Mouse (Mus musculus): ENCODE measurements around the gene Sgip1.

The Sgip1 gene

DNA sequence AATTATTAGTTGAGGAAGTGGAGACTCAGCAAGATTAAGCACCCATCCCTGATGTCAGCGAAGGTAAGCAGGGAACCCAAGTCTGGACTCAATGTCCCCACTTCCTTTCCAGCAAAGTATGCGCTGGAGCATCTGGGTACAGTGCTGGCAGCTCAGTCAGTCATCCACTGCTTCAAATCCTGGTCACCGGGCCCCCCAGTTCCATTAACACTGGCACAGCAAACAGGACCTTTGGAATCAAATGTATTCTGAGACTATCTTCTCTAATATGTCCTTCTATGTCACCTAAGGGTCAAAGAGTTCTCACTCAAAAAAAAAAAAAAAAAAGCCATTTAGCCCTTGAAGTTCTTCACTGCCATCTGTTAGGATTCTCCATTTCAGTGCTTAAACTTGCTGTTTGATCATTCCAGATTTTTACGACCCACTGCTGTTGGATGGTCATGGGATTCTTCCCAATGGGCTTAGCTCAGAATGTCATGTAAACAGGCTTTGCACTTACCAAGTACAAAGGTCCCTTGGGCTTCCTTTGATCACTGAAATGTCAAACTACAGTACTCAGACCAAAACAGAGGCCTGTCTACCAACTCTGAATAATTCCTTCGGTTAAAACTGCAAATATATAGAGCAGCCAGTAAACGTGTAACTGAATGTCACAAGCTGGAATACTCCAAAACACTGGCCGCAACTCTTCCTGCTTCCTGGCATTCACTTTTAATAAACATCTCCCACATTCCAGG, 99.1 kb downstream of the Sgip1 start:
- no peak for DNase-seq (ENCODE audit: low read depth in 2 of 2, low spot score in 2 of 2)

DNA sequence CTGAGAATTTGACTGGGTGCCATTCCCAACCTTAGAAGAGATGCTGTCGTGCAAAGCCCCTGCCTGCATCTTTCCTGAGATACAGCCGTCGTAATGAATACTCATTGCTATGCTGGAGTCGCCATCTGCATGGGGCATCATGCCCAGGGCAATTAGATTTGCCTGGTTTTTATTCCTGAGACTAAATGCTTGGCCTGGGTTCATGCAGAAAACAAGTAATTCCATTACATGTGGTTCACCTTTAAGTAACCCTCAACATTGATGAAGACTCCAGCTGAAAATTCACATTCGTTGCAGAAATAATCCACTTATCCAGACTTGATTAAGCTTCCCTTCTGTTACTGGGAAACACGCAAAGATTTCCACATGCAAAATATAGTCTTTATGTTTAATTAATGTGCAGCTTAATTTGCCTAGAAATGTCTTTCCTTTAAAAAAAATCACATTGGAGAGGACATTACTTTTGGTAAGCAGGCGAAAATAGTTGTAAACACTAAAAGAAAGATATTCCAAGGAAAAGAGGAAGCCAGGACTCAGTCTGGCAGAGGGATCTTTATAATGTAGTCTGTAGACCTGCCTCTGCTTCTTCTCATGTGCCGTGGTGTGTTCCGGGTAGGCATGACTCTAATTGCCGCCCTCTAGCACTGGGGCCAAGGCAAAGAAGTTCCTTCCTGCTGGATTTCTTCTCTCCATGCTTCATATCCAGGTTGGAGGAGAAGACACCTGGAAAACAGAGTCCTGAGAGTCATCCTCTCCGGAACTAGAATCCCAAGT, 100.0 kb downstream of the Sgip1 start:
- DNase-seq (ENCODE audit: low read depth in 2 of 2, low spot score in 2 of 2): no peak

DNA sequence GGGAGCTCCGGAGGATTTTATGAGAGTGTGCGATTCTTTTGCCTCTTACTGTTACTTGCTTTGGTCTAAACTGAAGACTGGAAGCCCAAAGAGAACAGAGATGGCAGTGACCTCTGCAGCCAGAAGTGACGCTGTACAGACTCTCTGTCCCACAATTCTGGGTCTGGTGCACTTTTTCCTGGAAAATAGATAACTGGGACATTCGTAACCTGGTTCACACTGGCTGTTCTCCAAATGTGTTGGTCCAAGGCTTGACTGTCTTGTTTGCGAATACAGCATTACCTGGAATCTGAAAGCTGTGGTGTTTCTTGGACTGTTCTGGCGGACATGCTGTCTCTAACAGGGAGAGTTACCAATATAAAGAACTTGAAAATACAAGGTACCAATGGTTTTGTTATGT, 109.4 kb downstream of the Sgip1 start:
- no peak for DNase-seq (ENCODE audit: low read depth in 2 of 2, low spot score in 2 of 2)

DNA sequence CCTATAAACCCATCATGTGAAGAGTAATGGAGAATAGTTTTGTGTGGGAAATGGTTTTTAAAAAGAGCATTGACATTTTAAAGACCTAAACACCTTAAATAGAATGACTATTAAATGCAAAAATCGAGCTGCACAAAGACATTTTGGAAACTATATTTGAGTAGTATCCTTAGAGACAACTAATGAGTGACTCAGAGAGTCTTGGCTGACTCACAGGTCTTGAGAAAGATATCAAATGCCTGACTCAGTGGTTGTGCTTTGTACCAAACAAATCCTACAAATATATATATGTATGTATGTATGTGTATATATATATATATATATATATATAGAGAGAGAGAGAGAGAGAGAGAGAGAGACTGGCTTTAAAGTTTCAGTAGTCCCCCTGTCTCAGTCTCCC, 110.1 kb downstream of the Sgip1 start:
- DNase-seq (ENCODE audit: low read depth in 2 of 2, low spot score in 2 of 2): no peak

DNA sequence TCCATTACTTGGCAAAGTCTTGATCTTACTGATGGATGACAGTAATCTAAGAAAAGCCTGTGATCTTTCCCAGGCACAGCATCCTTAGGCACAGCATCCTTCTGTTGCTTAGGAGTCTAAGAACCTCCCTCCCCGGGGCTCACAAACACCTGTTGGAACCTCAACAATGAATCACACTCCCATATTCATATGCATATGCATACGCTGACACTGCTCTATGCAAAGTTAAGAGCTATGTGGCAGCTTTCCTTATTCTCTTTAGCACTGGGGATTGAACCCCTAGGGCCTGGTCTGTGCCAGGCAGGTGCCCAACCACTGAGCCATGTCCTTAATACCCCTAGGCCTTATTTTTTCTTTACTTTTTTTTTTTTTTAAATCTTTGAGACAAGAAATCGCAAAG, 111.2 kb downstream of the Sgip1 start:
- DNase-seq (ENCODE audit: low read depth in 2 of 2, low spot score in 2 of 2): no peak

DNA sequence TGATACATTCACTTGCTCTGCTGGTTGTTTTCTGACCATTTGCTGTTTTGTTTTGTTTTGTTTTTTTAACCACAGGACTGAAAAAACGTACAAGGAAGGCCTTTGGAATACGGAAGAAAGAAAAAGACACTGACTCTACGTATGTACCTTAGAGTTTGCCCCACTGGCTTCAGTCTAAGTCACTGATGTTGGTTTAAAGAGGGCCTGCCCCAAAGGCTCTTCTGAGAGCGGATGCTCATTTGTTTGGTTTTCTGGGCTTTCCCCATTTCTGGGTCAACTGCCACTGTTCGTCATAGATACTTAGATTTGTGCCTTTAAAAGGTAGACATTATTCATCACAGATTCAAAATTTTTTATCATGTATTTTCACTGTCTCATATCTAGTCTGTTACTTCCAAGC, 111.7 kb downstream of the Sgip1 start:
- DNase-seq (ENCODE audit: low read depth in 2 of 2, low spot score in 2 of 2): no peak

DNA sequence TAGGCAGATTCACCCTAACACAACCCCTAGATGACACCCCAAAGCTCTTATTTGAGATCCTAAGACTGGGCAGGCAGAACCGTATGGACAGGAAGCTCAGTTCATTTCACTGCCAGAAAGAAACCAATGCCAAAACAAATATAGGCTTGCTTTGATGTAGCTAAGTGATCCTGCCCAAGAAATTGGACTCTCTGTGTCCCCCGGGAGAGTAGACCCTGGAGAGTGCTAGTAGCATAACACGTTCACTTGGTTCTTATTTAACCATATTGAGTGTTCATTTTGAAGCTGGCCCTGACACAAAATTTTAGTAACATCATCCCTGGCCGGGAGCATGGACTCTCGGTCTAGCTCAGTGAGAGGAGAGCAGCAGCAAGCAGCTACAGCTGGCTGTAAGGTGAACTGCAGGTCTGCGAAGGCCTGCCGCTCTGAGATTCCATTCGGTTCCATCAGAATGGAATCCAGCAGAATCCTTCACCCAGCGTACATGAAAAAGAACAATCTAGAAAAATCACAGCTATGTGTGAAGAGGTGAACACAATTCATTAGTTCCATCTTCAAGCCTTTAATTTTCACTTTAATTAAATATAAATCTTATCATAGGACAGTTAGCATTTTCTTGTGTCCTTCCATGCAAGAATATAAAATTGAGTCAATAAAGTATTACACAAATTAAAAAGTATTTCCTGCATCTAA, 112.4 kb downstream of the Sgip1 start:
- no peak for DNase-seq (ENCODE audit: low read depth in 2 of 2, low spot score in 2 of 2)

DNA sequence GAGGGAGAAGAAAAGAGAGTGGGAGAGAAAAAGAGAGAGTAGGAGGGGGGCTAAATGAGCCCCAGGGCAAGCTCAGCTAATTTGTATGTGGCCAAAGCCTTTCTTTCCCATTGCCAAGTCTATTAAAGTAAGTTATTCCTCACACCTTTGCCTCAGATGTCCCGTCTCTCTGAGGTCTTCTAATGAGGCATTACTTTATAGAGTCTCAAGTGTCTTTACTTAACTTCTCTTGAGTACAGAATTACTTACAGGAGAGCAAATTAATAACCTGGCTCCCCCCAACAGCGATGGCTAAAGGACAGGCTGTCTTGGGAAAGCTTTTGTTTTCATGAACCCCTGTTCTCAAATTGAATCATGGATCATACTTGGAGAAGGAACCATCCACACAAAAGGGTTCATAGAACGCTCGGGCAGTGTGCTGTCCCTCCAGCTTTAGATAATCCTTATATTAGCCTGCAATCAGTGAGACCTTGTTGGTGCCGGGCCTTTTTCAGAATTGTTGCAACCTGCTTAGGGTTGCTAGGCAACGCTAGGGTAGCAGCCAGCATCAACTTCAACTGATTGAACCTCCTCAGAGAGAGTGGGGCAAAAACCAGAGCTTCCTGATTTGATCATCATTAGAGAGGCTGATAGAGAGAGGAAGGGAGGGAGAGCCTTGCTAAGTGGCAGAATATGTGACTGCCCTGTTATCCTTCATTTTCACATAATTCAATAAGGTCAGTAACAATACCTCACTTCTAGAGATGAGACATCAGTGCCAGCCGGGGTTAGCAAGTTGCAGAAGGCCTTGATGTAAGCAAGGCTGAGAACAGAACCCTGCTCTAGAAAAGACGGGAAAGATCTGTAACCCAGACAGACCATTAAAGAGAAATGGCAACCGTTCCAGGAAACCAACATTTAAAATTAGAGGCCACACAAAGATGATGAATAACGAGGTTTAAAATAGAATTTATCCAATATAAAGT, 114.1 kb downstream of the Sgip1 start:
- DNase-seq (ENCODE audit: low read depth in 2 of 2, low spot score in 2 of 2): no peak

DNA sequence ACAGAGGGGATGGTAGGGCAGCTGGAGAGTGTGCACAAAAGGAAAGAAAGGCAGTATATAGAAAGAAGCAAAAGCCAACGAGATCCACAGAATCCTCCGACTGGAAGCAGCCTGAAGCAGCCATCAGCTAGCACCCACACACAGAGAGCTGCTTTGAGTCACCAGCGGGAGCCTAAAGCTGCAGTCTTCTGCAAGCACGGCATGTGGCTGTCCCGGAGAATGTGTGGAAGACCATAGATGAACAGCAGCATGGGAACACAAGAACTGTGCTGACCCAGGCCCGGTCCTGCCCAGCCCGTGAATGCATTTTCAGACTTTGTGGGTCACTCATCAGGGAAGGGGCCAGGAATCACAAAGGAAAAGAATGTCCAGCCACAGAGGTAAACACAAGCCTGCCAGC, 115.0 kb downstream of the Sgip1 start:
- no peak for DNase-seq (ENCODE audit: low read depth in 2 of 2, low spot score in 2 of 2)

DNA sequence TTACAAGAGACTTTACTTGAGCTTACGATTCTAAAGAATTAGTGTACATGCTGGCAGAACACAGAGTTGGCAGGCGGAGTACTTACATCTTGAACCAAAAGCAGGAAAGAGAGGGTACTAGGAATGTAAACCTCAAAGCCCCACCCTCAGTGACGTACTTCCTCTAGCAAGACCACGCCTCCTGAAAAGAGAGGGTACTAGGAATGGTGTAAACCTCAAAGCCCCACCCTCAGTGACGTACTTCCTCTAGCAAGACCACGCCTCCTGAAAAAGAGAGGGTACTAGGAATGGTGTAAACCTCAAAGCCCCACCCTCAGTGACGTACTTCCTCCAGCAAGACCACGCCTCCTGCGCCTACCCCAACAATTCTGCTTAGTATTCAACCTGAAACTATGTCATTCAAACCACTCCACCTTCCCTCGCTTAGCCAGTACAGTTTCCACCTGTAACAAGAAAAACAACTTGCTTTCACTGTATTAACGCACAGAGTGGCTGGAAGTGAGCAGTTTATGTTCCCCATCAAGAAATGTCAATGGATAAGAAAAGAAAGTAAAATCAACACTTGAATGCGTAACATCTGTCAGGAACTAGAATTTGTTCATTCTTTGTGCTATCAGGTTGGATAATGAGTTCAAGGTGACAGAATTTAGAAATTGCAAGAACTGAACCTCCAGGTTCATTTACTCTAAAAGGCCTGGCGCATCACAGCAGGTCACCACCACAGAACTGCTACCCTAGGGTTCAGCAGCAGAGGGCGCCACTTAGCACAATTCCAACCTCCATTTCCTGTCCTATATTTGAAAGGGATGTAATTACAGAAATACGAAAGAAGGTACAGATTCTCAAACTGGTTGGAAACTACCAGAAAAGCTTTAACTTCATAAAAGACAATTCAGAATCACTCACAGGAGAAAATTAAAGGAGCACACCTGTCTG, 118.4 kb downstream of the Sgip1 start:
- peak in 1 of 2 experiments; percentile 6 for DNase-seq (ENCODE audit: low read depth in 2 of 2, low spot score in 2 of 2)

DNA sequence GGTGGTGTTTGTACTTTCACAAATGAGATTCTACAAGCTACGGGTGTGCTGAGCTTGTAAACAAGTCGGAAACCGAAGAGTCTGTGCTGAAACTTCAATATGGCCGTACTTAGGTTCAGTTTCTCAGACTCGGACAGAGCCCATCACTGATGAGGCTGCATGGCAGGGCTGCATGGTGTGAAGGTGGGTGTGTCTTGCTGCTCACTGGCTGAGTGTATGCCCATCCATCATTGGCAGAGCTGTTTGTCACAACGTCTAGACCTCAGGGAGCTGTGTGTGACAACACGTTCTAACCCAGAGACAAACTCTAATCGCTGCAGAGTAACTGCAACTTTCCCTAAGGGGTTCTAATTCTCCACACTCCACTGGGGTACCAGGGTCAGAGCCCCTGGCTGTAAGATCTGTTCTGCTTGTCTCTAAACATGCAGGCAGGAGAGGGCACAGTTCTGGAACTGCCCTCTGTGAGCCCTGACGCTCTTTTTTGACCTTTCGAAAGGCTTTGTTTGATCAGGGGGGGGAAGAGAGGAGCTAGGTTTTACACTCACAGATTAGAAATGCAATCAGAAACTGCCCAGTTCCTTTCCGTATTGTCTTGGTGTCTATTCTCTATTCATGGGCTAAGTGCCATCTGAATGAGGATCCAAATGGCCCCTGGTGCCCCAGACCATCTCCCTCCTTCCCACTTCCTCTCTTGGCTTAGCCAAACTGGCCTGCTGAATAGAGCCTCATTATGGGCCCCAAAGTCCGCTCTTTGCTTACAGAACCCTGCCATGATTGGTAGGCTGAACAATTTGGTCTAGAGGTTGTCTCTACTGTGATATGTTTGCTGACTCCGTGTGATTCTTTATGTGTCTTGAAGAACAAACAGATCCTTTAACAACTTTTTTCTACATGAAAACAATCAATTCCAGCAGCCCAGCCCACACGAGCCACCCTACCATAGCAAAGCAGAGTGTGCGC, 121.9 kb downstream of the Sgip1 start:
- DNase-seq (ENCODE audit: low read depth in 2 of 2, low spot score in 2 of 2): no peak

DNA sequence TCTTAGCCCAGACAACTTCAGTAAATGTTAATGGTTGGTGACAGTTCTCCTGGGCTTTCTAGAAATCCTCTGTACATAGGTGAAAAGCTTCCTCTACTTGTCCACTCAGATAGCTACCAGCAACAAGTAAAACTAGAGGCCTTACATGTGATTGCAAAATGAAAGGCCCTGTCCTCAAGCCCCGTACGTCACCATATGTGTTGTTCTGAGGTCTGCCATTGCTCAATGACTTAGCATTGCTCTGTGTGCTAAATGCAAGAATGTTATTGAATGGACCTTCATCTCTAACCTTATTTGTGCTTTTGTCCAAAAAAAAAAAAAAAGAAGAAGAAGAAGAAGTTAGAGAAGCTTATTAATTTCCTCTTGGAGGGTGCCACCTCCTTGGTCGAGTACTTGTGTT, 125.4 kb downstream of the Sgip1 start:
- DNase-seq (ENCODE audit: low read depth in 2 of 2, low spot score in 2 of 2): no peak

DNA sequence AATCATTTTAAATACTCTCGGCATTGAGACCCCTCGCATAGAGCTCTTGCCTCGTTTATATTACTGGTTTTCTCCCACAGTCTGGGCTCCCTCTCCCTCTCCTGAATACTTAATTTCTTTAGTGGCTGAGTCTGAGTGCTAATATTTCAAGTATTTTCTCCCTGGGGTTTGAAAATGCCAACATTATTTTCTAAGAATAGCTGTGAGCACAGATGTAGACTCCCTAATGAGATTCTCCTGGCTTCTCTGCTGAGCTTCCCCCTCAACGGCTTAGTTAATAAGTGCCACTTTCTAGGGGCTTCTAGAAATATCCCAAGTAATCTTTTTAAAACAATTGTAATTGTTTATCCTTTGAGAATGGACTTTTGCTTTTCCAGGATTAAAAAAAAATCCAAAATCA, 130.2 kb downstream of the Sgip1 start:
- no peak for DNase-seq (ENCODE audit: low read depth in 2 of 2, low spot score in 2 of 2)

DNA sequence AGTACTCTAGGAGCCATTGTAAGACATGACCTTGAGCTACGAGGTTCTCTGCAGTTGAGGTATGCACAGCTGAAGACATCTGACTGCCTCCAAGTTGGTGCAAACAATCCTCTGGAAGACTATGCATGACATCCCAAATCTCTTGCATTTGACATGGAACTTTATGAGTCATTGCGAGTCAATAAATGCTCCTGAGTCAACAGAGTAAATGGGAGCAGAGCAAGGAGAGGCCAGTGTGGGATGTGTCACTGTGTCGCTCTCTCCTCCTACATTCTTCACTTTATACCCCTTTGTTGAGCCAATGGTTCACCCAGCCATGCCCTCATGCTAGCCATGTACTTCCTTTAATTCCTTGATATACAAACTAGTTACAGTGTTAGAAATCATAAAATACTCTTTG, 142.0 kb downstream of the Sgip1 start:
- DNase-seq (ENCODE audit: low read depth in 2 of 2, low spot score in 2 of 2): no peak

DNA sequence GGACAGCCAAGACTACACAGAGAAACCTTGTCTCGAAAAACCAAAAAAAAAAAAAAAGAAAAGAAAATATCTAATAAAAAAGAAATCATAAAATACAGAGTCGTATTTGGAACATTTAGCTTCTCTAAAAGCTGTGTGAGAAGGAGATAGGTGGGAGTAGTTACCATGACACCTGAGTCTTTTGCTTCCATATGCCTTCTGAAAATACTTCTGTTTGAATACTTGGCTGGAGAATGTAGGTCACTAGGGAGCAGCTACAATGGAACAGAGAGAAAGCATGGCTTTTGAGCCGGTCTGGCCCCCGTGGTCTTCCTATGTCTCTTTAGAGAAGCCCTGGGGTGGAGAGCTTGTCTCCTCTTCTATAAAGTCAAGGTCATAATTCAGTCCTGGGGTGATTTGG, 143.1 kb downstream of the Sgip1 start:
- no peak for DNase-seq (ENCODE audit: low read depth in 2 of 2, low spot score in 2 of 2)

DNA sequence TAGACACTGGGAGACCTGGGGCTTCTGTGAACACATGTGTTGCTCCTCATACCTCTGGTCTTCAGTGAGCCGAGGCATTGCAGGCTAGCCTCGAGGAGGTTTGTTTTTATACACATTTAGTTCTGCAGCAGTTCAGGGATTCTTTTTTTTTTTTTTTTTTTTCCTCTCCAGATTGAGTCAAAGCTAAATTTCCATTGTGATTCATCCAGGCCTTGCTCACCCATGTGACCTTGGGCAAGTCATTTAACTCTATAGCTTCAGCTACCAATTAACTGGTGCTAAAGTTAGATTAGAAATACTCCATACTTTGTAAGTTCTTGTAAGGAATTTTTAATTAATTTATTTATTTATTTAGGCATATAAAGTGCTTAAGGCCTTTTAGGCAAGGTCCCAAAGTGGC, 145.4 kb downstream of the Sgip1 start:
- DNase-seq (ENCODE audit: low read depth in 2 of 2, low spot score in 2 of 2): no peak

DNA sequence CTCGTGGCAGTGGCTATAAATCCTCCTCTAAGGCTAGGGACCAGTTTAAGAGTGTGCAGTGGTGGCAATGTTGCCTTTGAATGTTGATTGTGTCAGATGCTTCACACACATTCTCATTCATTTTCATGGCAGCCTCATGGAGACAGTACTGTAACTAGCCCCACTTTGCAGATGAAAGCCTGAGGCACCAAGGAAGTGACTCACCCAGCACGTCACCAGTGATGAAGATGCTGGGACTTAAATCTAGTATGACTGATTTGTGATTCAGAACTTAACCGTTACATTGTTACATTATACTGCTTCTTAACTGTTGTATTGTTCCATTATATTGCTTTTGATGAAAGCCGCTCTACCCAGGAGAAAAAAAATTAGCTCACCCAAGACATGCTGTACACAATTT, 145.8 kb downstream of the Sgip1 start:
- DNase-seq (ENCODE audit: low read depth in 2 of 2, low spot score in 2 of 2): no peak

DNA sequence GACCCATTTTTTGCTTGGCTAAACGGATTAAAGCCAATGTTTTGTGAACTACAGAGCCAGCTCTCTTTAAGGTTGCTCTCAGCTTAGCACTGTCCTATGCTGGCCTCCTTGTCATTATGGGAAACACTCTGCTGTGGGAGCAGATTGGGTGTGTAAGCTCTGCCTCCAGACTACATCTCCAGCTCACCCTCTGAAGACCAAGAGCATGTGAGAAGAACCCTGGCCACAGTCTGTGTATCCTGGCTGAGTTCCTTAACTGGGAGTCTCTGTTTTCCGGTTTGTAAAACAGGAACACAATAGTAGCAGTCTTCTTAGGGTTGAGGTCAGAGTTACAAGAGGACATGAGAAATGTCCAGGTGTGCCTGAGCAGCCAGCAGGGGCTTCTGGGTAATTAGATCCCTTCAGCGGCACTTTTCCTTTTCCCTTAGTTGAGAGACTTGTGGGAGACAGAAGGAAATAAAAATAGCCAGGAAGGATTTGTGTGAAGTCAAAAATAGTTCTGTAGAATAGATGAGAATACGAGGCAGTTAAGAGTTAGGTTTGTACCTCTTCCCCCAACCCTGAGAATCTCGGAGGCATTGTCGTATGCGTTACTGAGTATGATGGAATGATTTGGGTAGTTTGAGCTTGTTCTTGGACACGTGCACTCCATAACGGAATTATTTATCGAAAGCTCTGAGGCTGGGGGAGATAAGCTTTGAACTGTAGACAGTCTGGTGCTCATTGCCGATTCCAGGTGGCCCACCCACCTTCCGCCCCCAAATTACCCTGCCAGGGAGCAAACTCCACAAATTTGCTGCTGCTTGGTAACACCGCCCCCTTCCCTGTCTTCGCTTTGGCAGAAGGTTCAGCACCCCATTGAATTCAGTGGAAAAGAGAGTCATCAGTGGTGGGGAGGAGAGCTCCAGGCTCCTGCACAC, 146.9 kb downstream of the Sgip1 start:
- no peak for DNase-seq (ENCODE audit: low read depth in 2 of 2, low spot score in 2 of 2)

Measured in CD8-positive naive resting alpha-beta T cell, adult 2 months (primary cell).